Mouse (Mus musculus) brain, embryonic 18.5 days (tissue): ENCODE data around the gene Pon1.
A peak's percentile ranks its signal among the peaks of the same experiment; 100 is the strongest.

Source experiments
- DNase-seq: peaks from one replicate; pipeline ENCODE4 v3.0.0-alpha.2; 2012; ENCODE audit warnings: low read depth, low spot score

Gene Pon1

GRCm38 (mm10) chr6:5136046-5136445 lies 57.7 kb downstream of the Pon1 start:
- DNase-seq, result no peak

GRCm38 (mm10) chr6:5134986-5135385 lies 58.8 kb downstream of the Pon1 start:
- DNase-seq, result no peak

GRCm38 (mm10) chr6:5129364-5130093 lies 64.2 kb downstream of the Pon1 start:
- no peak for DNase-seq

GRCm38 (mm10) chr6:5120229-5120628 lies 73.5 kb downstream of the Pon1 start:
- peak; percentile 16 for DNase-seq

- DNase-seq, result no peak
These were observed 74.4 kb downstream of the Pon1 start for GRCm38 (mm10) chr6:5119181-5119910.
